In genomic region chr11:81595235-81595634, GRCm38 (mm10) we compare ENCODE assay signal across 9 mouse cellular contexts.
DNase-seq lines count a peak whose midpoint lies in the region; ATAC-seq and TF ChIP-seq lines count a peak whose summit lies in the region.
"Had no signal": no experiment of that assay in that cellular context is flagged by ENCODE, and none has a peak within 500 bp of the region (broad histone marks: within the 10 kb centered on the region; RNA-seq: fewer than 3 reads in every experiment).

No protein-coding gene starts in this region.

- H3K9ac ChIP-seq in hindbrain, postnatal 0 days (replicated peaks; ENCODE audit: low read length) = no peak overlapping the region
- no peak overlapping the region for H3K9ac ChIP-seq in hindbrain, embryonic 12.5 days
- no peak overlapping the region for H3K9ac ChIP-seq in liver, postnatal 0 days (replicated peaks)
- no peak overlapping the region for H3K9ac ChIP-seq in liver, embryonic 12.5 days

- no peak overlapping the region for H3K4me2 ChIP-seq in hindbrain, postnatal 0 days (ENCODE audit: low read depth, low read length)
- no peak overlapping the region for H3K4me2 ChIP-seq in hindbrain, embryonic 12.5 days (replicated peaks)
- no peak overlapping the region for H3K4me2 ChIP-seq in liver, postnatal 0 days (ENCODE audit: low read depth, low read length)
- no peak overlapping the region for H3K4me2 ChIP-seq in liver, embryonic 12.5 days

- no peaks in the 10 kb centered on the region for H3K27me3 ChIP-seq in hindbrain, postnatal 0 days (ENCODE audit: insufficient read depth, low read length)
- 0 out of 2 replicates have a peak, but pooled peaks cover 4% of the 10 kb centered on the region for H3K27me3 ChIP-seq in hindbrain, embryonic 12.5 days
- H3K27me3 ChIP-seq in liver, postnatal 0 days (ENCODE audit: insufficient read depth, low read length) = no peaks in the 10 kb centered on the region
- no peaks in the 10 kb centered on the region for H3K27me3 ChIP-seq in liver, embryonic 12.5 days (replicated peaks)

- no peak overlapping the region for H3K4me3 ChIP-seq in hindbrain, postnatal 0 days (ENCODE audit: low read length)
- H3K4me3 ChIP-seq in hindbrain, embryonic 12.5 days = no peak overlapping the region
- no peak overlapping the region for H3K4me3 ChIP-seq in liver, postnatal 0 days (ENCODE audit: low read depth, low read length)
- no peak overlapping the region for H3K4me3 ChIP-seq in liver, embryonic 12.5 days

- TF ChIP-seq CTCF in hindbrain, postnatal 0 days (IDR thresholded peaks at IDR 0.05; ENCODE audit: low read depth) = no peak
- no peak for TF ChIP-seq CTCF in liver, postnatal 0 days (IDR thresholded peaks at IDR 0.05; ENCODE audit: low read depth)

- peak; percentile 7 for DNase-seq in adrenal gland, postnatal 10 days
- no peak for DNase-seq in adrenal gland, adult 18-20 months (ENCODE audit: low spot score in 2 of 2)
- peak; percentile 36 for DNase-seq in hindbrain, postnatal 0 days (ENCODE audit: low spot score)
- no peak for DNase-seq in liver, postnatal 0 days
- peak; percentile 69 to 82 for DNase-seq in right cerebral cortex, postnatal 10 days (ENCODE audit: low spot score in 2 of 2)
- DNase-seq in c-Kit-positive CD71-positive TER-119-positive erythroid progenitor cells, embryonic 14.5 days (ENCODE audit: low spot score) = no peak

- no peak for ATAC-seq in hindbrain, postnatal 0 days
- no peak for ATAC-seq in hindbrain, embryonic 12.5 days (ENCODE audit: low FRiP score)
- ATAC-seq in liver, postnatal 0 days = no peak
- no peak for ATAC-seq in liver, embryonic 12.5 days
- ATAC-seq: midbrain, embryonic 16.5 days had no signal

- no peaks in the 10 kb centered on the region for H3K9me3 ChIP-seq in hindbrain, postnatal 0 days (ENCODE audit: low read length)
- H3K9me3 ChIP-seq in hindbrain, embryonic 12.5 days (replicated peaks) = no peaks in the 10 kb centered on the region
- no peaks in the 10 kb centered on the region for H3K9me3 ChIP-seq in liver, postnatal 0 days (ENCODE audit: low read length)
- no peaks in the 10 kb centered on the region for H3K9me3 ChIP-seq in liver, embryonic 12.5 days (replicated peaks)

- 55% methylated on average over 2 of the region's 2 CpGs for WGBS in hindbrain, postnatal 0 days
- 75% methylated on average over 2 of the region's 2 CpGs for whole genome bisulfite sequencing in hindbrain, embryonic 12.5 days
- WGBS in liver, postnatal 0 days (ENCODE audit: insufficient replicate concordance) = 63% methylated on average over 2 of the region's 2 CpGs
- 35% methylated on average over 2 of the region's 2 CpGs for WGBS in liver, embryonic 12.5 days (ENCODE audit: insufficient replicate concordance)

- no peak overlapping the region for H3K27ac ChIP-seq in hindbrain, postnatal 0 days
- no peak overlapping the region for H3K27ac ChIP-seq in hindbrain, embryonic 12.5 days
- no peak overlapping the region for H3K27ac ChIP-seq in liver, postnatal 0 days (ENCODE audit: low read depth)
- H3K27ac ChIP-seq in liver, embryonic 12.5 days = no peak overlapping the region

- no peaks in the 10 kb centered on the region for H3K4me1 ChIP-seq in hindbrain, postnatal 0 days (ENCODE audit: insufficient read depth, low read length)
- H3K4me1 ChIP-seq in hindbrain, embryonic 12.5 days = no peaks in the 10 kb centered on the region
- no peaks in the 10 kb centered on the region for H3K4me1 ChIP-seq in liver, postnatal 0 days (ENCODE audit: insufficient read depth)
- H3K4me1 ChIP-seq in liver, embryonic 12.5 days = no peaks in the 10 kb centered on the region

- TF ChIP-seq EP300 in liver, postnatal 0 days (IDR thresholded peaks at IDR 0.05; ENCODE audit: low read depth) = 0 out of 2 replicates have a peak, but pooled peaks have one; percentile 9

- H3K36me3 ChIP-seq in hindbrain, postnatal 0 days (ENCODE audit: insufficient read depth, low read length) = no peaks in the 10 kb centered on the region
- no peaks in the 10 kb centered on the region for H3K36me3 ChIP-seq in hindbrain, embryonic 12.5 days
- H3K36me3 ChIP-seq in liver, postnatal 0 days (replicated peaks; ENCODE audit: insufficient read depth, low read length) = no peaks in the 10 kb centered on the region
- no peaks in the 10 kb centered on the region for H3K36me3 ChIP-seq in liver, embryonic 12.5 days

Comparison
In these comparisons a context has a peak if more than half of its experiments do, and no peak if none do; other contexts are left out.
1. DNase-seq: peak in adrenal gland, postnatal 10 days (single experiment), hindbrain, postnatal 0 days (single experiment) and right cerebral cortex, postnatal 10 days (2 of 2); none in adrenal gland, adult 18-20 months (0 of 2), liver, postnatal 0 days (single experiment) and c-Kit-positive CD71-positive TER-119-positive erythroid progenitor cells, embryonic 14.5 days (single experiment).